Mouse (Mus musculus) left cerebral cortex, postnatal 36 days (tissue): ENCODE measurements at regions not wholly inside any gene's neighbourhood (a gene's known extent, or its start where the extent isn't known, plus 50 kb on each side); places are given as distances from the start of the nearest gene placed in this dataset.
A peak's percentile ranks its signal among the peaks of the same experiment; 100 is the strongest.
"Not testable (repeated sequence)": the region's sequence is repeated elsewhere in the genome, so short reads cannot be mapped to it uniquely, and the experiment has no call there.

Experiments
- DNase-seq, 2 experiments: peaks; one replicate each; pipeline ENCODE4 v3.0.0; 2021 to 2022; ENCODE audit warnings: low spot score in 2 of 2, mixed read lengths in 1 of 2
- intact Hi-C: fragments of 180-260 bp; cut with DNase I; formaldehyde crosslinking; loops from one replicate; pipeline ENCODE4 v1.15.1; 2025

DNA sequence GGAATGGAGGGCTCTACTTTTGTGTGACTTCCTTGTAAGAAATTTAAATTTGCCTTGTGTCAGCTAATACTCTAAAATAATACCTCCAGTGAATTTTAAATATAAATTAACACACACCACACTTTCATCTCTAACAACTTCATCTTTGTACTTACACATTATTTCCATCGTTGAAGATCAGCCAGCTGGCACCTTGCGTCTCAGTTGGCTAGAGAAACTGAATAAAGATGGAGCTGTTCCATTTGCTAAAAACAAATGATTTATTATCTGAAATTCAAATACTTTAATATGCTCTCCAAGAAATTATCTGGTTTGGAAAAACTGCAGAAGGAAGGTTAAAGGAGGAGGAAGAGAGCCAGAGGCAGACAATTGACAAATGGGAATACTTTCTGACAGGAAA lies 122.0 kb upstream of the Gm11096 start:
- peak in 1 of 2 experiments; percentile 7 for DNase-seq
- intact Hi-C loops = no loop called here

DNA sequence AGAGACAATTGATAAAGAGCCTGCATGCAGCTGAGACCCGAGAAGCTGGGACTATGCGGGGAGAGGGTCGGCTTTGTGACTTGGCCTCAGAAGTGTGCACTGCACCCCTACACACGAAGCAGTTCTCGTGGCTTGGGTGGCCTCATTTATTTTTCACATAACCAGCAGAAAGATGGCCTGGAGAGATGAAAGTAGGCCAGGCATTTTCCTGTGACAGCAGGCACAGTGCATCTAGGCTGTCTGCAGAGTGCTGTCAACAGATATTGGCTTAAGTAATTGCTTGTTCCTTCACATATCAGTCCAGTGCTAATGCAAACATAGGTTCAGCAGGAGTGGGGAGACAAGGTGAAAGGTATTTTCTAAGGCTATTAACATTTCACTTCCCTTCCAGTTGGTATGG lies 124.9 kb upstream of the Gm11096 start:
- intact Hi-C loops = no loop called here

DNA sequence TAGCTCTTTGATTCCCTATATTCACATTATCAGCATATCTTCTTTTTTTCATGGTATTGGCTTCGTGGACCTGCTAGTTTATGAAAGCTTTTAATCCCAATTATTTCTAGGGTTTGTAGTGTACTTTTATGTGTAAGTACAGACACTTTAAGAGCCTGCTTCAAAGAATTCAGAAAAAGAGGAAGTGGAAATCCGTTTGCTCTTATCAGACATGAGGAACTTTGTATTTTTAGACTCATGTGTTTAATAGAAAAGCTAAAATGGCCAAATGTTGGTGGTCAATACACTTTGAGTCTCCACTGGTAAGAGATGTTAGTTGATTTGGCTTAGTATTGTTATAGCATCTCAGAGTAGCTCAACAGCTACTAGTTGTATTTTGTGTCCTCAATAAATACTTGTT lies 135.7 kb upstream of the Gm11096 start:
- no peak for DNase-seq
- intact Hi-C loops = no loop called here

More for the DNA sequence above, 124.9 kb upstream of the Gm11096 start:
- no peak for DNase-seq

DNA sequence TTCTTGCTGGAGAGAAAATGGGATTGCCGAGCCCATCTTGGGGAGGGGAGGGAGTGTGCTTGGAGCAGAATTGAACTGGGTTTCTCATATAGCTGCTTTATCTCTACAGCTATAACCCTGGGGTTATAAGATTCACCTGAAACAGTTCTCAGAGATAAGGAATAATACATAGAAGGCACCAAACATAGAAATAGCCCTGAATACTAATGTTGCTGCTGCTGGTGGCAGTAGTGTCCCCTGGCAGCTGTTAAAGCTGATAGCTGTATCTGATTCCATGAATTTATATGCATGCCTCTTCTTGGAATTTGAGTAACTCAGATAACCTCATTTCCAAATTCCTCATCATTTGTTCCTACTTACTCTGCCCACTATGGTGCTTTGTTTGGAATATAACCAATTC lies 137.0 kb upstream of the Gm11096 start:
- intact Hi-C loops = no loop called here
- DNase-seq = no peak

DNA sequence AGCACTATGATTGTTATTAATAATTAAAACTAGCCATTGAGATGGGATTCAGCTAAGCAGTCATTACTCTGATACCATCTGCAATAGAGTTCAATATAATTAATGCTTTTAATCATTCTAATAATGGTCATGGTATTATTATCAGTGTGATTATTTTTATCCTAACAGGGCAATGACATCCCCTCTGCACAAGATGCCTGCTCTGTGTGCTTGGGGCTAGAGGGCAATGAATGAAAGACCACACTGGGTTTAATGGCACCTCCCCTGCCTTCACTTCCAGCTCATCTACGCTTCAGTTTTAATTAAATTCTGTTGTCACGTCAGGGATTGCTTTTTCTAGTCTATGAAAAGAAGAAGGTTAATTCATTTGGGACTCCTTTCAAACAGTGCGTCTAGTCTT lies 139.1 kb upstream of the Gm11096 start:
- DNase-seq = no peak
- intact Hi-C loops = no loop called here

DNA sequence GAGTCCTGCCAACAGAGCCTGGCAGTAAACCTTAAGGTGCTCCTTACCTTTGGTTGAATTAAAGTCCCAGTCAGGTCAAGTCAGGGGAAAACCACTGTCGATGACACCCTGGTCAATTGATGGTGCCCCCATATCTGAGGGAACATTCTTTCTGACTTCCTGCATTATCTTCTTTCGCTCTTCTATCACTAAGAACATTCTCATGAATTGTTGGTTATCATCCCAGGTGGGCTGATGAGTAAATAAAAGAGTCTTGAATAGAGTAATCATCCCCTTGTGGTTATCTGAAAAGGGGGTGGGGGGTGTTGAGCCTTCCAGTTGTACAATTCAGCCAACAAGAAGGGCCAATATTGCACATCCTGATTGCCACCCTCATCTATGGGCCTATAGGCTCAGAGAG lies 149.7 kb upstream of the Gm11096 start:
- DNase-seq = no peak

DNA sequence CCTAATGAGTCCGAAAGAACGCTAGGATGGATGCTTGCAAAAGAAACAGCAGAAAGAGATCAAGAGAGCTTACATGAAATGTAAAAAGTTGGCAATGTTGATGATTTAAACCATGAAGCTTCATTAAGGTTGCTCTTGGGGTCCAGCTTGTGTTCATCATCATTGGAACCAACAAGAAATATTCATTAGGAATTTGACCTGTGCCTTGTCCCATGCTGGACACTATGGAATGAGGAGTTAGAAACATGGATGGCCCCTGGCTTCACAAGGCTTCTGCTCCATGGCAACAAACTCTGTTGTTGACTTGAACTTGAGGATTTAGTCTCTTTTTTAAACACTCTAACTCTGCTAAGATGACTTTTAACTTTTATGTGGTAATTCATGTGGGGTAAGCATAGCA lies 159.0 kb upstream of the Gm11096 start:
- intact Hi-C loops = no loop called here
- no peak for DNase-seq

More for the DNA sequence above, 149.7 kb upstream of the Gm11096 start:
- intact Hi-C loops = no loop called here

DNA sequence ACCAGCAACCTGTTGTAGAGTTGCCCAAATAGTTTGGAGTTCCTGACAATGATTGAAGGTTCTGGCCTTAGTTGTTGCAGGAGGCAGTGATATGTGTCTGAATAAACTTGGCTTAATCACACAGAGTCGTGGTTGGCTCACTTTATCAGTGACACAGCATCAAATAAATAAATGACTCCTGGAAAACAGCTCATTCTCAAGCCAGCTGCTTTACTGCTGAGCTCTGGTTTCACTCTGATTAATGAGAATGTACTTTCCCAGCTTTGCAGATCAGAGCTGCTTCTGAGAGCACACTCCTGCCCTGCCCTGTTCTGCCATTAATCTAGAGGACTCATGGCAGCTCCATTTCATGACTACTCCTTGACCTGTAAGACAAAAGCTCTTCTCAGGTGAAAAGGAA lies 171.3 kb upstream of the Gm11096 start:
- intact Hi-C loops = no loop called here
- DNase-seq = no peak

DNA sequence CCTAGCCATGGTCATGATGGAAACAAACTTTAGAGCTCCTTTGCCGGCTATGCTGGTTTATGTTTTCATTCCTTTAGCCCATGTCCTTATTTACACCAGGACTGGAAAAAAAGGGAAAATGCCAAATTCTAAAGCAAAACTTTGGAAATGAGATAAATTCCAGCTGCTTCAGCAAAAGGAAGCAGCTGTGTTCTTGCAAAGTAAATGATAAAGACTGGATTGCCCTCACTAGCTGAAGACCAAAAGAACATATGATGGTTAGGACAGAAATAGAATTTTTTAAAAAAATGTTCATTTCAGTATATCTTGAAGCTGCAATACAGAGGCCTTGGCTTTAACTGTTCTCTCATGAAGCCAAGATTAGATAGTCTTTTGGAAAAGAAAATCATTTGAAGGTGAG lies 179.6 kb upstream of the Gm11096 start:
- intact Hi-C loops = no loop called here
- no peak for DNase-seq

DNA sequence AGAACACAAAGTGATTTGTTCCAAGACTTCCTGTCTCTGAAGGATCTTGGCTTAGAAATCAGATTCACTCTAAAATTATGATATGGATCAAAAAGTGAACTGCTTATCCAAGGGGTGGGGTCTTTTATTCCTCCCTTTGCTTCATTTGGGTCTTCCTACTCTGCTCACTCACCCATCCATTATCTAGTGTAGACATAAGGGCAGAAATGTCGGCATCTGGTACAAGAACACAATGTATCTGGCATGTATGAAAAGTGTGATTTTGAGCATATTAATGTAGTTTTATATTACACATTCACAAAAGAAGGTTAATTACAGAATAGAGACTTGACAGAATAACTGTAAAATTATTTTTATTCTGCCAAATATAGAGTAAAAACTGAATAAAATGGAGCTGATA lies 181.5 kb upstream of the Gm11096 start:
- intact Hi-C loops = no loop called here
- no peak for DNase-seq

DNA sequence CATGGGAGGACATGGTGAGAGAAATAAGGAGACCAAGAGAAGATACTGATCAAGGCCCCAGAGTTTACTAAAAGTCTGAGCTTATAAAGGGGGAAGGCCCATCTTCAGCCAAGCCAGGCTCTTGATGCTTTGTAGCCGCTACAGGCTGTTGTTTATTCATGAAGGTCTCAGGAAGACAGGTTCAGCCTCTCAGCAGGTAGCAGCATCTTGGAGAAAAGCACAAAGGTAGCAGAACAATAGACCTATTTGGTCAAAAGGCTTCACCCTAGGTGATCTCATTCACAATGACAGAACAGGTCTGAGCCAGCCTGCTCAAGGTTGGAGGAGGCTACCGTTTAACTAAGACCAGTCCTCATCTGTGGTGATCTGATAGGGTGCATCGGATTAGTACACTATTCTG lies 185.5 kb upstream of the Gm11096 start:
- intact Hi-C loops = no loop called here
- DNase-seq = no peak

DNA sequence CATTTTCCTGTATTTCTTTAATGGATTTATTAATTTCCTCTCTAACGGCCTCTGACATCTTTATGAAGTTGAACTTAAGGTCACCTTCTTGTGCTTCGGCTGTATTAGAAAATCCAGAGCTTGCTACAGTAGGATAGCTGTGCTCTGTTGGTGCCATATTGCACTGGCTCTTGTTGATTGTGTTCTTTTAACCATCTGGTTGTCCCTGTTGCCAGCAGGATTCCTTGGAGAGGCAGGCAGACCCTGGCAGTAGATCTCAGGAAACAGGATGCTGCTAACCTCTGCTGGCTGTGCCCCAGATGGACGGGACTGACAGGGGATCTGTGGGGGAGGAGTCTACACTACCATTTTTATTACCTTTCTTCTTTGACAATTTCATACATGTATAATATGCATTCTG lies 185.9 kb upstream of the Thumpd2 start:
- intact Hi-C loops = no loop called here
- DNase-seq = no peak

DNA sequence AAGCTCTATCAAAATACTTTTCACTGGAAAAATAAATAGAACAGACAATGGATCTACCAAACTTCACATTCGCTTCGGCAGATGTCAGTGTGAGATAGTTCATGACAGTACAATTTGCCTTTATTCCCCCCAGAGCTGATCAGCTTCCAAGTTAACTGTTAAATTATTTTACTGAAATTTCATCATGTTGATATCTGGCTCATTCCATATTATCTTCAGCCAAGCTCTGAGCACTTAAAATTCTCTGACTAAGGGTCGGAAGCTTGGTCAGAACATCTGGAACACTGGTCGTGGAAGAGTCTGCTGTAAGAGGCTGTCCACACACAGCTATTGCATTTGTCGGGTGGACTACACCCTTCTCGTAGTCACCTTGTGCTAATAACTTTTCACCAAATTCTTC lies 181.3 kb upstream of the Thumpd2 start:
- intact Hi-C loops = no loop called here

DNA sequence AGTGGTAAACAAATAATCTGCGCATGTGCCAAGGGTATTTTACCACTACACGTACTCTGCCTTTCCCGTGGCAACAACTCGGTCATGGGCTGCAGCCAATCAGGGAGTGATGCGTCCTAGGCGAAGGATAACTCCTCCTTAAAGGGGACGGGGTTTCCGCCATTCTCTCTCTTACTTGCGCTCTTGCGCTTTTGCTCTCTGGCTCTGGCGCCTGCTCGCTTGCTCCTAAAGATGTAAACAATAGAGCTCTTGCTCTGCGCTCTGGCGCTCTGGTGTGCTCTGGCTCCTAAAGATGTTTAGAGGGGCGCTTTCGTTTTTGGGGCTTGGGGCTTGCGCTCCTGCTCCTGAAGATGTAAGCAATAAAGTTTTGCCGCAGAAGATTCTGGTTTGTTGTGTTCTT lies 166.9 kb upstream of the Thumpd2 start:
- intact Hi-C loops = not testable (repeated sequence)
- peak in 1 of 2 experiments; percentile 6 for DNase-seq

More for the DNA sequence above, 181.3 kb upstream of the Thumpd2 start:
- DNase-seq = no peak

DNA sequence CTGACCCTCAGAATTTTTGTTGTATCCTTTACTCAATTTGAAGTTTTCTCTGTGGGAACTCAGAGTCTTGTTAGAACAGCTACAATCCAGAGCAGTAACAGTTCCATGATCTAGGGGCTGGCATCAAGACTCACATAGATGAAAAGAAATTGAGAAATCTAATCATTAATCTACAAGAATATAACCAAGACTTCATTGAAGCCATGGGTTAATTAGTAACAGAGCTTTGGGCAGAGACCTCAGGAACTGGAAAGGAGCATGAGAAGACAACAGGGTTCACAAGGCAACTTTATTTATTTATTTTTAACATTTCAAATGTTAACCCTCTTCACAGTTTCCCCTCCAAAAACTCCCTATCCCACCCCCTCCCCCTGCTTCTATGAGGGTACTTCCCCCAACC lies 160.4 kb upstream of the Thumpd2 start:
- no peak for DNase-seq
- intact Hi-C loops = no loop called here

DNA sequence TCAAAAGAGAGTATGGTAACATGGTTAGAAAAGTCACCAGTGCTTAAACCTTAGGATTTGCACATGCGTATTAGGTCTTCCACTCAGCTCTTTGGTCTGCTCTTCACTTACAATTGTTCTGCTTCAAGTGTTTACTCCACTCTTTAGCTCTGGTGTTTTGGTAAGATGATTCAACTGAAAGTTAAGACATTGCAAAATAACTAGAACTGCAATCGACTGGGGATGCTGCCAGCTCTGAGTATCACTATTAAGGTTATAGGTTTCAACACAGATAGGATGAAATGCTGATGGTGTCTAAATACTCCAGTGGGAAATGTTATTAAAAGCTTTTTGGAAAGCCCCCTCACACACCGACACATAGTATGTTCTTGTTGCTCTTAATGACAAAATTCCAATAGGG lies 156.6 kb upstream of the Thumpd2 start:
- no peak for DNase-seq
- intact Hi-C loops = no loop called here

DNA sequence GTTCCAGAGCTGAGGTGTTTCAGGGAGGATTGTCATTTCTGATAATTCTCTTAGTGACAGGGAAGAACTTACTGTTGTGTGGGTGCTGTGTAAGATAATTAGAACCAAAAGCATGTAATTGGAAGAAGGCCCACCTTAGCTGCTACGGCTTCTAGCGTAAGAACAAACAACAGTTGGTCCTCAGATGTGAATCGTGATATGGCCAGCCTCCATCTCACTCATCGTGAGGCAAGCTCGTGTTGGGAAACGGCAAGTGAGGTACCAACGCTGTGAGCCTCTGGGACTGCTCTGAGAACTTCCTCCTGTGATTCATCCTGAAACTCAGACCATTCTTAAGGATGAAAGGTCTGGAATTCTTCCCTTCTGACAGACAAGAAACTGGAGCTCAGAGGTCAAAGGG lies 150.0 kb upstream of the Thumpd2 start:
- intact Hi-C loops = no loop called here

DNA sequence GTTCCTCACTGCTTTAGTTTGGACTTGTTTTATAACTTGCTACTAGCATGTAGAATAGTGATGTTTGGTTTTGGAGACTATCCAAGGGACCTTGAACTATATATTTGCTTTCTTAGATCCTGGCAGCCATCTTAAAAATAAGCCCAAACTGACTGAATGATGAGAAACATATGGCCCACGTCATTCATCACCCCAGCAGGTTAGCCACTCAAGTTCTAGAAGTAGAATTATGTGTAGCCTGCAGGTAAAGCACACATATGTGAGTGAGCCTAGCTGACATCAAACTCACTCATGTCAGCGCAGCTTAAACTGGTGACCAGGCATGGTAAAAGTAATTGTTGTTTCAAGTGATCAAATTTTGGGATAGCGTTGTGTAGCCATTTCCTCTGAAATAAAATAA lies 147.2 kb upstream of the Thumpd2 start:
- intact Hi-C loops = no loop called here
- DNase-seq = no peak

More for the DNA sequence above, 150.0 kb upstream of the Thumpd2 start:
- peak; percentile 38 to 43 for DNase-seq

DNA sequence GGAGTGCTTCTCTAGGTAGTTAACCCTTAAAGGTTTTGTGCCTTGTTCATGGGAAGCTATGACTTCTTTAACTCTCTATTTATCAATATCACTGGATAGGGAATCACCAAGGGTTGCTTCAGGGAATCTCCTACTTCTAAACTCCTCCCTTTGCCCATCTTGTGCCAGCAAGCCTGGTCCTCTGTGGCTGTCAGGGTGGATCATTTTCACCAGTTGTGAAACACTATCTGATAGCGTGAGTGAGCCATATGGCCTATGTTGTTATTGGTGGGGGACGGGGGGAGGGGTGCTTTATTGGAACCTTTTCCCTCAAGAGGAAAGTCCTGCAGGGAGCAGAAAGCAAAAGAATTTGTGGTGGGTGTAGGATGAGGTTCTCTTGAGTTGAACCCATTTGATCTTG lies 145.5 kb upstream of the Thumpd2 start:
- intact Hi-C loops = no loop called here
- no peak for DNase-seq

DNA sequence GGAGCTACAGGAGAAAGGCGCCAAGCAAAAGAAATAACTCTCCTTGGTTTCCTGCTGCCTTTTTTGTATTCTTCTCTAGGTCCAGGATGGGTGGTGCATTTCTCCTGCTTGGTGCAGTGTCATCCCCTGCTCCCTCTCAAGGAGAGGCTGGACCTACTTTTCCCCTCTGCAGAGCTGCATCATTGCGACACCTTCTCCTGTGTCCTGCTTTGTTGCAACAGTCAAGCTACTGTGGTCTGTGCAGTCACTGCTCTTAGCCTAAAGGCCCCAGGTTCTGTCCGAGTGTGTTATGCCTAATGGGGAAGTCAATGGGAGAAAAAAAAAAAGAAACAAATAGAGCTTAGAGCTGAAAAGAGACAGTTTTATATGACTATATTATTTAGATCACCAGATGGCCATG lies 144.4 kb upstream of the Thumpd2 start:
- intact Hi-C loops = no loop called here
- DNase-seq = no peak

DNA sequence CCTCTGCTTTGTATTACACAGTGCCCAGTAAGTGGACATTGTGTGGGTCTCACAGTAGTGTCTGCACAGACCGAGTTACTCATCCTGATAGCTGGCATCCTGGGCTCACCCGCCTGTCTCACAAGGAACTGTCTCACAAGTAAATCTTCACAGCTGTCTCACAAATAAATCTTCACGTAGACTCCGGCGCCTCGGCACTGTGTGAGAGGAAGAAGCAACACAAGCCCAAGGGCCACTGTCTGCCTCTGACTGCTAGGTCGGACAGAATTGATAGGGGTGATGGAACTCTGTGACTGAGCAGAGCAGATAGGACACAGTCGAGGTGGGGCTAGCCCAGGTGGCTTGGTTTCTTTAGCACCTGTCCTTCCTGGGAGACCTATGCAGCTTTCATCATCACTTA lies 136.2 kb upstream of the Thumpd2 start:
- intact Hi-C loops = no loop called here
- DNase-seq = no peak

DNA sequence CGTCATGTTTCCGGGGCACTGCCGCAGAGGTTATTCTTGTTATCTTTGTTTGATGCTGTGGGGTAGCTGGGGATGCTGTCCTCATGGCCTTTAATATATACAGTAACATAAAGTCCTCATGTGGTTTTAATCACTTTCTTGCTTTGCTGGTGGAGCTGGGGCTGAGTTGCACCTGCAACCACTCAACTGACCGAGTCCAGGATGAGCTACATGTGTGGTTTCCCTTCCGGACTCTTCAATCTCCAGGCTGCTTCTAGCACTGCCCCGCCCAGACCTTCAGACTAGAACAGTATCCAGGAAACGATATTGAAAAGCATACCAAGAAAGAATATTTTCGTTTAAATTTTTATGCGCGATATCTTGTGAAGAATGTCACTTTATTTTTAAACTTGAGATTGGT lies 129.1 kb upstream of the Thumpd2 start:
- intact Hi-C loops = loop anchor here (2.0 to 10.0 kb wide), 2 partner anchors 471 to 591 kb away; no protein-coding TSS in a partner anchor
- no peak for DNase-seq
